Mouse (Mus musculus): Measurements from ENCODE around the gene Bmper.

Bmper gene

GRCm38 (mm10) chr9:23219754-23220153 is 3.1 kb upstream of the Bmper start:
- no peak for TF ChIP-seq GATA4 (IDR thresholded peaks at IDR 0.05; ENCODE audit: insufficient replicate concordance, low read length)

GRCm38 (mm10) chr9:23221976-23222375 is 900 bp upstream of the Bmper start:
- no peak for TF ChIP-seq GATA4 (IDR thresholded peaks at IDR 0.05; ENCODE audit: insufficient replicate concordance, low read length)

GRCm38 (mm10) chr9:23222492-23222840 is 410 bp upstream of the Bmper start:
- no peak; the same call in 1 of the 2 replicates for TF ChIP-seq GATA4 (IDR thresholded peaks at IDR 0.05; ENCODE audit: insufficient replicate concordance, low read length)

GRCm38 (mm10) chr9:23223549-23224077 is 737 bp downstream of the Bmper start:
- no peak for TF ChIP-seq GATA4 (IDR thresholded peaks at IDR 0.05; ENCODE audit: insufficient replicate concordance, low read length)

GRCm38 (mm10) chr9:23233464-23234121 is 10.7 kb downstream of the Bmper start:
- TF ChIP-seq GATA4 (IDR thresholded peaks at IDR 0.05; ENCODE audit: insufficient replicate concordance, low read length): no peak

- no peak for TF ChIP-seq GATA4 (IDR thresholded peaks at IDR 0.05; ENCODE audit: insufficient replicate concordance, low read length)
Observed at GRCm38 (mm10) chr9:23235368-23236002, 12.6 kb downstream of the Bmper start.

GRCm38 (mm10) chr9:23236635-23237279 is 13.9 kb downstream of the Bmper start:
- TF ChIP-seq GATA4 (IDR thresholded peaks at IDR 0.05; ENCODE audit: insufficient replicate concordance, low read length): no peak

GRCm38 (mm10) chr9:23239011-23239410 is 16.1 kb downstream of the Bmper start:
- TF ChIP-seq GATA4 (IDR thresholded peaks at IDR 0.05; ENCODE audit: insufficient replicate concordance, low read length): no peak

- TF ChIP-seq GATA4 (IDR thresholded peaks at IDR 0.05; ENCODE audit: insufficient replicate concordance, low read length): no peak
Observed at GRCm38 (mm10) chr9:23242911-23243310, 20.0 kb downstream of the Bmper start.

- no peak for TF ChIP-seq GATA4 (IDR thresholded peaks at IDR 0.05; ENCODE audit: insufficient replicate concordance, low read length)
Observed at GRCm38 (mm10) chr9:23243869-23244268, 21.0 kb downstream of the Bmper start.

GRCm38 (mm10) chr9:23246389-23246788 is 23.5 kb downstream of the Bmper start:
- no peak for TF ChIP-seq GATA4 (IDR thresholded peaks at IDR 0.05; ENCODE audit: insufficient replicate concordance, low read length)

- no peak for TF ChIP-seq GATA4 (IDR thresholded peaks at IDR 0.05; ENCODE audit: insufficient replicate concordance, low read length)
Observed at GRCm38 (mm10) chr9:23250026-23250425, 27.1 kb downstream of the Bmper start.

GRCm38 (mm10) chr9:23251001-23251400 is 28.1 kb downstream of the Bmper start:
- TF ChIP-seq GATA4 (IDR thresholded peaks at IDR 0.05; ENCODE audit: insufficient replicate concordance, low read length): no peak

GRCm38 (mm10) chr9:23253624-23254023 is 30.7 kb downstream of the Bmper start:
- no peak for TF ChIP-seq GATA4 (IDR thresholded peaks at IDR 0.05; ENCODE audit: insufficient replicate concordance, low read length)

GRCm38 (mm10) chr9:23254237-23255214 is 31.6 kb downstream of the Bmper start:
- TF ChIP-seq GATA4 (IDR thresholded peaks at IDR 0.05; ENCODE audit: insufficient replicate concordance, low read length): no peak

All from liver, adult (tissue).